Mouse (Mus musculus) G1E (cell line): Measurements from ENCODE around the gene Mamdc4.

ENCODE experiments used
- CTCF ChIP-seq: IDR thresholded peaks from 2 replicates; pipeline ENCODE4 v1.5.1; 2012; ENCODE audit warnings: low read depth, low read length, inconsistent platforms, mixed read lengths
- GATA2 ChIP-seq: IDR thresholded peaks from 2 replicates; pipeline ENCODE4 v1.6.1; 2012; ENCODE audit warnings: low read depth, low read length, inconsistent platforms, borderline replicate concordance
- TAL1 ChIP-seq: conservative IDR thresholded peaks from 2 replicates; pipeline ENCODE4 v1.6.1; 2012; ENCODE audit warnings: low read depth, low read length, inconsistent platforms, mixed read lengths

- TF ChIP-seq CTCF (no peak), GATA2 (no peak), TAL1 (no peak)
These were observed 509 bp downstream of the Mamdc4 start for GRCm38 (mm10) chr2:25574136-25574535.
